Mouse (Mus musculus) heart, postnatal 0 days (tissue): ENCODE measurements around the gene Hoxd3. TPM values are rescaled to one million over a fixed set of nuclear protein-coding genes. Genes with fewer than 3 reads are reported as not detected.
A peak's percentile ranks its signal among the peaks of the same experiment; 100 is the strongest.

ENCODE experiments used
- ATAC-seq: fragments of 200-750 bp; cut with Nextera tagmentation; 2 replicates; pipeline ENCODE4 v1.8.0; 2017; ENCODE audit warnings: low read depth, moderate number of reproducible peaks, moderate library complexity; ENCODE audit not compliant: insufficient read depth
- DNase-seq: peaks from one replicate; pipeline ENCODE4 v3.0.0-alpha.2; 2016; ENCODE audit warnings: low spot score
- H3K27ac ChIP-seq: fragments of 300-500 bp; sonication (generic); 2 replicates; pipeline ENCODE4 v1.5.1; 2014; ENCODE audit warnings: low read depth, mild to moderate bottlenecking
- H3K27me3 ChIP-seq: fragments of 300-500 bp; sonication (generic); 2 replicates; pipeline ENCODE4 v1.6.1; 2014; ENCODE audit warnings: low read length, mixed read lengths; ENCODE audit not compliant: control insufficient read depth, insufficient read depth
- H3K36me3 ChIP-seq: fragments of 300-500 bp; sonication (generic); replicated peaks from 2 replicates; pipeline ENCODE4 v1.6.1; 2014; ENCODE audit warnings: low read length, mixed read lengths; ENCODE audit not compliant: control insufficient read depth, insufficient read depth
- H3K4me1 ChIP-seq: fragments of 300-500 bp; sonication (generic); 2 replicates; pipeline ENCODE4 v1.6.1; 2014; ENCODE audit warnings: antibody characterized with exemption; ENCODE audit not compliant: control insufficient read depth, insufficient read depth
- H3K4me2 ChIP-seq: fragments of 300-500 bp; sonication (generic); 2 replicates; pipeline ENCODE4 v1.6.1; 2014; ENCODE audit warnings: low read depth, mild to moderate bottlenecking, low read length, moderate library complexity
- H3K4me3 ChIP-seq: fragments of 300-500 bp; sonication (generic); 2 replicates; pipeline ENCODE4 v1.5.1; 2014; ENCODE audit warnings: low read depth, low read length
- H3K9ac ChIP-seq: fragments of 300-500 bp; sonication (generic); replicated peaks from 2 replicates; pipeline ENCODE4 v1.6.1; 2014; ENCODE audit warnings: low read depth, low read length, mixed read lengths
- H3K9me3 ChIP-seq: fragments of 300-500 bp; sonication (generic); replicated peaks from 2 replicates; pipeline ENCODE4 v1.6.1; 2016; ENCODE audit warnings: low read length; ENCODE audit not compliant: control insufficient read depth
- CTCF ChIP-seq: IDR thresholded peaks from 2 replicates; pipeline ENCODE4 v1.5.1; 2016; ENCODE audit warnings: antibody characterized with exemption, control low read depth, low read depth
- EP300 ChIP-seq: IDR thresholded peaks from 2 replicates; pipeline ENCODE4 v1.6.1; 2016; ENCODE audit warnings: antibody characterized with exemption, low read depth
- WGBS: fragments of 180-500 bp; shearing (Covaris S2); extraction: QIAGEN DNeasy Blood & Tissue Kit; methylation state at CpG from one replicate; pipeline ENCODE4 v1.1.7; 2014; 5-methylcytosine and 5-hydroxymethylcytosine counted together
- polyA plus RNA-seq: library from polyadenylated mRNA; unstranded; fragments of >200 nt; fragmentation: Nextera tagmentation; extraction: Ambion mirVana; gene quantifications from 2 replicates; pipeline ENCODE4 v1.2.1, GENCODE M21; 2015
- total RNA-seq: library from RNA; depleted of rRNA; stranded (reverse); fragments of >200 nt; gene quantifications from 2 replicates; pipeline ENCODE4 v1.2.3, GENCODE M21; 2014; ENCODE audit warnings: low replicate concordance

The Hoxd3 gene
- total and polyA plus RNA-seq, 2 experiments from 2014 or later = 0.04 TPM; not detected in 1

- Histone ChIP-seq H3K4me1 (peaks cover 8% of the 10 kb centered on the region; the same call in 1 of the 2 replicates), H3K4me3 (peak overlapping the region; percentile 41), H3K36me3 (no peaks in the 10 kb centered on the region), H3K9me3 (no peaks in the 10 kb centered on the region), H3K4me2 (peak overlapping the region; percentile 61), H3K27ac (no peak overlapping the region), H3K9ac (no peak overlapping the region), H3K27me3 (peaks cover 100% of the 10 kb centered on the region)
- DNase-seq (no peak), ATAC-seq (peak; percentile 67)
- TF ChIP-seq CTCF (peak; percentile 73), EP300 (no peak)
- WGBS = 7% methylated on average over 40 of the region's 40 CpGs
Measured at GRCm38 (mm10) chr2:74672481-74673362, 39.0 kb upstream of the Hoxd3 start.

- DNase-seq (no peak), ATAC-seq (no peak)
- Histone ChIP-seq H3K9ac (no peak overlapping the region), H3K4me3 (no peak overlapping the region), H3K4me2 (no peak overlapping the region), H3K27me3 (peaks cover 100% of the 10 kb centered on the region), H3K4me1 (0 out of 2 replicates have a peak, but pooled peaks cover 4% of the 10 kb centered on the region), H3K36me3 (no peaks in the 10 kb centered on the region), H3K9me3 (no peaks in the 10 kb centered on the region), H3K27ac (no peak overlapping the region)
- 4% methylated on average over 24 of the region's 24 CpGs for WGBS
- TF ChIP-seq CTCF (no peak), EP300 (no peak)
Measured at GRCm38 (mm10) chr2:74673835-74674425, 37.8 kb upstream of the Hoxd3 start.

- Histone ChIP-seq H3K9me3 (no peaks in the 10 kb centered on the region), H3K4me3 (no peak within 1 kb of the TSS), H3K27me3 (peaks cover 100% of the 10 kb centered on the region), H3K4me1 (0 out of 2 replicates have a peak, but pooled peaks cover 4% of the 10 kb centered on the region), H3K9ac (no peak within 1 kb of the TSS), H3K27ac (no peak within 1 kb of the TSS), H3K36me3 (no peaks in the 10 kb centered on the region), H3K4me2 (no peak within 1 kb of the TSS)
- WGBS = 4% methylated on average over 47 of the region's 47 CpGs
- TF ChIP-seq CTCF = no peak
- no peak for TF ChIP-seq EP300
- ATAC-seq (no peak), DNase-seq (no peak)
Measured at GRCm38 (mm10) chr2:74674881-74675665, 36.7 kb upstream of the Hoxd3 start, which contains the start of gene Hoxd12. TSS of gene Hoxd12 (plus strand) at chr2:74675013.

- no peak overlapping the region for H3K4me2 ChIP-seq
- H3K9ac ChIP-seq = no peak overlapping the region
- H3K4me3 ChIP-seq = no peak overlapping the region
- 7% methylated on average over 23 of the region's 24 CpGs for WGBS
- no peak for TF ChIP-seq CTCF
- no peak for TF ChIP-seq EP300
- no peaks in the 10 kb centered on the region for H3K9me3 ChIP-seq
- H3K4me1 ChIP-seq = 0 out of 2 replicates have a peak, but pooled peaks cover 4% of the 10 kb centered on the region
- no peaks in the 10 kb centered on the region for H3K36me3 ChIP-seq
- peaks cover 100% of the 10 kb centered on the region for H3K27me3 ChIP-seq
- H3K27ac ChIP-seq = no peak overlapping the region
- DNase-seq = no peak
- no peak for ATAC-seq
Measured at GRCm38 (mm10) chr2:74675666-74676282, 36.0 kb upstream of the Hoxd3 start.
